Mouse (Mus musculus) bone marrow macrophage, adult 2 months (primary cell): Measurements from ENCODE around the gene Acsf2.

Experiments used
- CTCF ChIP-seq: IDR thresholded peaks from 2 replicates; pipeline ENCODE4 v1.5.1; 2012; ENCODE audit warnings: low read depth, mild to moderate bottlenecking, low read length, moderate library complexity
- POLR2A ChIP-seq: IDR thresholded peaks from 2 replicates; pipeline ENCODE4 v1.6.1; 2012; ENCODE audit warnings: mild to moderate bottlenecking, low read depth, low read length, borderline replicate concordance

DNA sequence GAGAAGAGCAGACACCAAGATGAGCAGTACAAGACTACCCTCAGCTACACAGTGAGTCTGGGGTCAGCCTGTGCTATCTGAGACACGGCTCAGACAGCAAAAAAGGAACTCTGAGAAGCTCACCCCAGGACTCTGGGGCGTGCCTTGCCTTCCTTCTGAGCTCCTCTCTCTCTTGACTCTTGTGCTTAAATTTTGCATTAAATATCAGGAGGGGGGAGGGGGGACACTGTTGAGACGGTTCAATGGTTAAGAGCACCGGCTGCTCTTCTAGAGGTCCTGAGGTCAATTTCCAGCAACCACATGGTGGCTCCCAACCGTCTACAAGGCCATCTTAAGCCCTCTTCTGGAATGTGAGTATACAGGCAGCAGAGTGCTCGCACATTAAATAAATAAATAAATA, 14.2 kb downstream of the Acsf2 start:
- TF ChIP-seq CTCF (no peak), POLR2A (no peak)
